Mouse (Mus musculus) limb, embryonic 10.5 days (tissue): ENCODE results near the gene Clec5a. TPM values are rescaled to one million over a fixed set of nuclear protein-coding genes. Genes with fewer than 3 reads are reported as not detected.

ENCODE experiments used
- DNase-seq: peaks from one replicate; pipeline ENCODE4 v3.0.0-alpha.2; 2017; ENCODE audit warnings: low spot score
- H3K27ac ChIP-seq: fragments of 300-500 bp; sonication (generic); 2 replicates; pipeline ENCODE4 v1.5.1; 2016; ENCODE audit warnings: mild to moderate bottlenecking
- H3K27me3 ChIP-seq: fragments of 300-500 bp; sonication (generic); 2 replicates; pipeline ENCODE4 v1.6.1; 2016; ENCODE audit warnings: low read depth, mild to moderate bottlenecking; ENCODE audit not compliant: poor library complexity, severe bottlenecking
- H3K36me3 ChIP-seq: fragments of 300-500 bp; sonication (generic); 2 replicates; pipeline ENCODE4 v1.6.1; 2016; ENCODE audit warnings: mild to moderate bottlenecking, moderate library complexity
- H3K4me1 ChIP-seq: fragments of 300-500 bp; sonication (generic); 2 replicates; pipeline ENCODE4 v1.6.1; 2016
- H3K4me3 ChIP-seq: fragments of 300-500 bp; sonication (generic); 2 replicates; pipeline ENCODE4 v1.5.1; 2016; ENCODE audit warnings: mild to moderate bottlenecking, moderate library complexity
- H3K9me3 ChIP-seq: fragments of 300-500 bp; sonication (generic); replicated peaks from 2 replicates; pipeline ENCODE4 v1.6.1; 2016; ENCODE audit warnings: mild to moderate bottlenecking
- WGBS: fragments of 180-500 bp; shearing (Covaris S2); methylation state at CpG from one replicate; pipeline ENCODE4 v1.1.7; 2016; 5-methylcytosine and 5-hydroxymethylcytosine counted together
- polyA plus RNA-seq: library from polyadenylated mRNA; unstranded; fragments of >200 nt; fragmentation: Nextera tagmentation; extraction: Ambion mirVana; gene quantifications from 2 replicates; pipeline ENCODE4 v1.2.1, GENCODE M21; 2016

Clec5a gene
- polyA plus RNA-seq, 1 experiment from 2014 or later = 0.54 TPM

- no peak overlapping the region for H3K4me3 ChIP-seq
- H3K27me3 ChIP-seq = no peaks in the 10 kb centered on the region
- no peaks in the 10 kb centered on the region for H3K36me3 ChIP-seq
- 79% methylated on average over 3 of the region's 3 CpGs for WGBS
- H3K27ac ChIP-seq = no peak overlapping the region
- no peaks in the 10 kb centered on the region for H3K9me3 ChIP-seq
- no peaks in the 10 kb centered on the region for H3K4me1 ChIP-seq
- no peak for DNase-seq
Measured at GRCm38 (mm10) chr6:40573618-40574017, 12.0 kb downstream of the Clec5a start.

- no peak within 1 kb of the TSS for H3K4me3 ChIP-seq
- H3K36me3 ChIP-seq = no peaks in the 10 kb centered on the region
- 93% methylated on average over 3 of the region's 3 CpGs for WGBS
- H3K9me3 ChIP-seq = no peaks in the 10 kb centered on the region
- no peaks in the 10 kb centered on the region for H3K27me3 ChIP-seq
- H3K4me1 ChIP-seq = no peaks in the 10 kb centered on the region
- no peak within 1 kb of the TSS for H3K27ac ChIP-seq
- no peak for DNase-seq
Measured at GRCm38 (mm10) chr6:40569187-40569586, 16.4 kb downstream of the Clec5a start, which contains the start of gene Olfr460. Gene Olfr460 (plus strand): TSS chr6:40569487.

- H3K27me3 ChIP-seq = no peaks in the 10 kb centered on the region
- WGBS = 87% methylated on average over 2 of the region's 2 CpGs
- H3K36me3 ChIP-seq = no peaks in the 10 kb centered on the region
- no peaks in the 10 kb centered on the region for H3K9me3 ChIP-seq
- H3K4me3 ChIP-seq = no peak within 1 kb of the TSS
- H3K27ac ChIP-seq = no peak within 1 kb of the TSS
- no peak for DNase-seq
- no peaks in the 10 kb centered on the region for H3K4me1 ChIP-seq
Measured at GRCm38 (mm10) chr6:40554950-40555349, 30.7 kb downstream of the Clec5a start, which contains the start of gene Olfr461. Gene Olfr461 (minus strand): TSS chr6:40555050.

GRCm38 (mm10) chr6:40544690-40545089 is 40.9 kb downstream of the Clec5a start:
- no peaks in the 10 kb centered on the region for H3K4me1 ChIP-seq
- no peak overlapping the region for H3K4me3 ChIP-seq
- H3K36me3 ChIP-seq = no peaks in the 10 kb centered on the region
- H3K27me3 ChIP-seq = no peaks in the 10 kb centered on the region
- WGBS = 87% methylated on average over 10 of the region's 10 CpGs
- no peak for DNase-seq
- H3K9me3 ChIP-seq = no peaks in the 10 kb centered on the region
- H3K27ac ChIP-seq = no peak overlapping the region

Other genes starting within 250 kb of the Clec5a start
- gene E330009J07Rik, start 149.7 kb downstream of the Clec5a start, polyA plus RNA-seq = 12.6 and 13.8 TPM in 2 replicates
- gene Wee2, start 146.7 kb downstream of the Clec5a start, polyA plus RNA-seq = 0.18 and 0.26 TPM in 2 replicates
- 212 and 220 TPM in 2 replicates for gene Ssbp1, start 114.5 kb downstream of the Clec5a start, polyA plus RNA-seq
- gene Tas2r137, start 94.6 kb downstream of the Clec5a start, polyA plus RNA-seq = not detected in 2 replicates
- not detected in 2 replicates for gene Tas2r108, start 92.3 kb downstream of the Clec5a start, polyA plus RNA-seq
- gene Prss37, start 66.3 kb downstream of the Clec5a start, polyA plus RNA-seq = not detected in 2 replicates
- gene Olfr461, start 30.8 kb downstream of the Clec5a start, polyA plus RNA-seq = 0.04 and 0.19 TPM in 2 replicates
- gene Olfr460, start 16.3 kb downstream of the Clec5a start, polyA plus RNA-seq = not detected in 2 replicates
- gene Tas2r138, start 27.5 kb upstream of the Clec5a start, polyA plus RNA-seq = not detected in 2 replicates
- gene Mgam, start 43.0 kb upstream of the Clec5a start, polyA plus RNA-seq = 0.08 and 0.15 TPM in 2 replicates